Mouse (Mus musculus) liver, adult 2 months (tissue): ENCODE data around the gene Pnpla1. TPM values are rescaled to one million over a fixed set of nuclear protein-coding genes. Genes with fewer than 3 reads are reported as not detected.

Experiments
- DNase-seq: peaks from one replicate; pipeline ENCODE4 v3.0.0-alpha.2; 2011; ENCODE audit warnings: low read depth, low spot score; ENCODE audit errors: extremely low read depth
- H3K27ac ChIP-seq: fragments of 200-500 bp; replicated peaks from 2 replicates; pipeline ENCODE4 v1.5.1; 2012; ENCODE audit warnings: low read depth, mild to moderate bottlenecking, control low read depth, inconsistent platforms, low read length; ENCODE audit not compliant: insufficient read depth
- H3K27me3 ChIP-seq: fragments of 200-500 bp; 2 replicates; pipeline ENCODE4 v1.6.1; 2012; ENCODE audit warnings: mild to moderate bottlenecking, moderate library complexity, low read length, inconsistent platforms; ENCODE audit not compliant: control insufficient read depth, insufficient read depth
- H3K36me3 ChIP-seq: fragments of 200-500 bp; 2 replicates; pipeline ENCODE4 v1.6.1; 2012; ENCODE audit warnings: low read length, inconsistent platforms; ENCODE audit not compliant: control insufficient read depth, insufficient read depth
- H3K4me1 ChIP-seq: fragments of 200-500 bp; 2 replicates; pipeline ENCODE4 v1.6.1; 2011; ENCODE audit warnings: low read length; ENCODE audit not compliant: control insufficient read depth, insufficient read depth
- H3K4me3 ChIP-seq: fragments of 200-500 bp; 2 replicates; pipeline ENCODE4 v1.5.1; 2011; ENCODE audit warnings: low read depth, mild to moderate bottlenecking, control low read depth, low read length, moderate library complexity; ENCODE audit not compliant: insufficient read depth
- H3K79me2 ChIP-seq: fragments of 200-500 bp; 2 replicates; pipeline ENCODE4 v1.6.1; 2012; ENCODE audit warnings: inconsistent platforms, mild to moderate bottlenecking, low read length, moderate library complexity; ENCODE audit not compliant: control insufficient read depth, insufficient read depth
- H3K9ac ChIP-seq: fragments of 200-500 bp; 2 replicates; pipeline ENCODE4 v1.6.1; 2012; ENCODE audit warnings: low read depth, mild to moderate bottlenecking, control low read depth, inconsistent platforms, low read length
- CTCF ChIP-seq: fragments of 200-500 bp; IDR thresholded peaks from 2 replicates; pipeline ENCODE4 v1.5.1; 2011; ENCODE audit warnings: low read depth, low read length, control low read depth
- POLR2A ChIP-seq: fragments of 200-500 bp; IDR thresholded peaks from 2 replicates; pipeline ENCODE4 v1.6.1; 2011; ENCODE audit warnings: low read length, control low read depth; ENCODE audit not compliant: insufficient read depth; ENCODE audit errors: extremely low read depth
- WGBS: fragments of 180-500 bp; shearing (Covaris S2); methylation state at CpG from one replicate; pipeline ENCODE4 v1.1.7; 2018; 5-methylcytosine and 5-hydroxymethylcytosine counted together
- polyA plus RNA-seq: library from polyadenylated mRNA; depleted of rRNA; stranded (reverse); fragments of >200 nt; gene quantifications from 2 replicates; pipeline ENCODE4 v1.2.3, GENCODE M21; 2012
- total RNA-seq: library from RNA; depleted of rRNA; stranded (reverse); fragments of >200 nt; gene quantifications from 2 replicates; pipeline ENCODE4 v1.2.3, GENCODE M21; 2014

The Pnpla1 gene
- total and polyA plus RNA-seq, 2 experiments, result not detected

DNA sequence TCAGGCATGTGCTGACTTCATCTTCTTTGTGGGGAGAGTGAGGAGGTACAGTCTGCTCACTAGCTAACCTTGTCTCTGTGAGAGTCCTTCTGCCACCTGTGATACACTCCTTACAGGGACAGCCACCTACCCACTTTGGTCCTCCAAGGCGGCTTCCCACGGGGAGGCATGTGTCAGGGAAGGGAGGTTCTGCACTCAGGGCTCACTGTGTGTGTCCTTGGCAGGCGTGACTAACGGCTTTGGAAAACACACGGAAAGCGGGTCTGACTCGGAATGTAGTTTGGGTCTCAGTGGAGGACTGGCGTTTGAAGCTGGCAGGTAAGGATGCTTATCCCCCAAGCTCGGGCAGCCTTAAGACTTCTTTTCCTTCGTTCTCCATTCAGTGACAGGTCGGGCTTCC lies 34.5 kb upstream of the Pnpla1 start:
- no peak overlapping the region for H3K4me3 ChIP-seq
- no peak for DNase-seq
- H3K79me2 ChIP-seq, result no peaks in the 10 kb centered on the region
- H3K27ac ChIP-seq, result no peak overlapping the region
- no peak overlapping the region for H3K9ac ChIP-seq
- no peaks in the 10 kb centered on the region for H3K27me3 ChIP-seq
- no peaks in the 10 kb centered on the region for H3K4me1 ChIP-seq
- TF ChIP-seq CTCF (no peak), POLR2A (no peak)
- H3K36me3 ChIP-seq, result peaks cover 25% of the 10 kb centered on the region
- 94% methylated on average over 11 of the region's 11 CpGs for WGBS

DNA sequence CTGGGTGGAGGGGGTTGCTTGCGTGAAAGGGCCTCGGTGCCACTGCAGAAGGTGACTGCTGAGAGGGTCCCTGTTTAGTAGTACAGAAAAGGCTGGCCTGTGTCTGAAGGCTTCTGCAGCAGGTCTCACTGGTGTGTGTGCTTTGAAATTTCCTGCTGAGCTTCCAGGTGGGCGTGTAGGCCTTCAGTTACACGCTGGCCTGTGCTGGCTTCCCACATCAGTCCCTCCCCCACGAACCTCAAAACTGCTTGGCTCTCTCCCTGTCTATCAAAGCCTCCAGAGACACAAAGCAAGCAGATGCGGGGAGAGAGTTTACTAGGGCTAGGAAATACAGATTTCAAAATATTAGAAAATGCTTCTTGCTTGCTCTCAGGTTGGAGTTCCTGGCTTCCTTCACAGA lies 33.3 kb upstream of the Pnpla1 start:
- Histone ChIP-seq H3K4me3 (no peak overlapping the region), H3K9ac (no peak overlapping the region), H3K79me2 (no peaks in the 10 kb centered on the region), H3K27me3 (no peaks in the 10 kb centered on the region), H3K36me3 (peaks cover 23% of the 10 kb centered on the region), H3K27ac (no peak overlapping the region), H3K4me1 (no peaks in the 10 kb centered on the region)
- 88% methylated on average over 6 of the region's 6 CpGs for WGBS
- no peak for DNase-seq
- TF ChIP-seq CTCF (no peak), POLR2A (no peak)

DNA sequence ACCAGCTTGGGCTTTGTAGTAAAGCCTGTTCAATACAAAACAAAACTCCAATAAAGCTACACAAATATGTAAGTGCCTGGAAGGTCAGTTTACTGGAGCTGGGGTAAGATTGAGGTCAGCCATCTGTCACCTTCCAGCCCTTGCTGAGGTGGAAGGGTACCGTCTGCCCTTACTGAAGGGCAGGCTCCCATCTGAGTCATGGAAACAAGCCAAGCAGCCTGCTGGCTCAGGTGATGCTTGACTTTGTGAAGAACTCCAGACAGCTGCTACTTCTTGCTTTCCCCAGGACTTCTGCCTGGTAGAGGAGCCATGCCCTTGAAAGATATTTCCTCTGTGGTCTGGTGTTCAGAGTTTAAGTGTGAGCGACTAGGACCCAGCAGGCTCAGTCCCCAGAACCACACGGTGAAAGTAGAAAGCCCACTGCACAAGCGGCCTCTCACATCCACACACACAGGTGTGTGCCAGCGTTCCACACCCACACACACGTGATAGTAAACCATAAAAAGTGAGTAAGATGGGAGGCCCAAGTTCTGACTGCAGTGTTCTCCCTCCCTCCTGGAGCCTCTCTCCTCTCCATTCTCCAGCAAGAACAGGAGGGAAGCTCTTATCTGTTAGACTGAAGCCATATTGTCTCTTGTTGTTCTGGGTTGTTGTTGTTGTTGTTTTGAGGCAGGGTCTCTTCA lies 32.7 kb upstream of the Pnpla1 start:
- TF ChIP-seq POLR2A (no peak), CTCF (no peak)
- H3K4me1 ChIP-seq, result no peaks in the 10 kb centered on the region
- H3K4me3 ChIP-seq, result no peak overlapping the region
- no peak overlapping the region for H3K9ac ChIP-seq
- H3K79me2 ChIP-seq, result no peaks in the 10 kb centered on the region
- H3K27ac ChIP-seq, result no peak overlapping the region
- DNase-seq, result no peak
- no peaks in the 10 kb centered on the region for H3K27me3 ChIP-seq
- WGBS, result 88% methylated on average over 6 of the region's 6 CpGs
- H3K36me3 ChIP-seq, result peaks cover 22% of the 10 kb centered on the region

DNA sequence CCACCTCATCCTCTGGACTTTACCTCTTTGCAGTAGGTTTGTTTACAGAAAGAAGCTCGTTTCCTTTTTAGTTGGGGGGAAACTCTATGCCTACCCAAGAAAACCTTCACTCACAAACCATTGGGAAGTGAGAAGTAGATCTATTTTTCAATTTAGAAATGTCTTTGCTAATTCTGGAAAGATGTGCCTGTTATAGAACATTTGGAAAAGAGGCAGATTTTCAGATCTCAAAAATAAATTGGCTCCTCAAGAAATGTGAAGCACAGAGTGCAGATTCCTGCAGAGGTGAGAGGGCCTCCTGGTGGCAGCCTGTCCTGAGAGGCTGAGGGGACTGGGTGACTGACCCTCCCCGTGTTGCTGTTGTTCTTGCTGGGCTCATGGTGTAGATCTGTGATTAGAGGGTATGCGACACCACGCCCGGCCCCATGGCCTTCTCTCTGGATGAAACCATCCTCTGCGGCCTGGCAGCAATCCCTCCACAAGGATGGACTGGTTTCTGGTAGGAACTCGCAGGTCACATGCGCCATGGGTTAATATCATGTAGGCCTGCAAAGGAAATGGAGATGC lies 30.5 kb upstream of the Pnpla1 start:
- H3K79me2 ChIP-seq, result no peaks in the 10 kb centered on the region
- no peak overlapping the region for H3K9ac ChIP-seq
- no peak overlapping the region for H3K27ac ChIP-seq
- H3K4me1 ChIP-seq, result no peaks in the 10 kb centered on the region
- 86% methylated on average over 8 of the region's 8 CpGs for WGBS
- DNase-seq, result no peak
- no peak for TF ChIP-seq POLR2A
- 0 out of 2 replicates have a peak, but pooled peaks have one; percentile 3 for TF ChIP-seq CTCF
- H3K4me3 ChIP-seq, result no peak overlapping the region
- no peaks in the 10 kb centered on the region for H3K27me3 ChIP-seq
- peaks cover 19% of the 10 kb centered on the region; the same call in 1 of the 2 replicates for H3K36me3 ChIP-seq

DNA sequence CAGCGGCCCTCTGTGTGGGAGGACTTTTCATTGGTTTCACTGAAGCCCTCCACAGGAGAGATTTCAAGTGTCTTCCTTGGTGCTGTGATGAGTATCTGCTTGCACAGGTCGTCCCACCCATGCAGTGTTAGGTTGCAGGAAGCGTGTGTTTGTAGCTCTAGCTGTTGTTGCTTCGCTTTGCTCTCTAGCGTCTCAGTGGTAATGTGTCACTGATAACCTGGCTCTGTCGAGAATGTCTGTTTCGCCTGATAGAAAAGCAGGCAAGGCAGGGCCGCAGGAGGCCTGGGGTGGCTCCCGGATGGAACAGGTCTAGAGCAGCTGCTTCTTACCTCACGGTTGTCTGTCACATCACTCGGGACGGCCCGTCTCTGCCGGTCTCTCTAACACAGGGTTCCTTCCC lies 29.1 kb upstream of the Pnpla1 start:
- Histone ChIP-seq H3K79me2 (no peaks in the 10 kb centered on the region), H3K9ac (no peak overlapping the region), H3K4me1 (no peaks in the 10 kb centered on the region), H3K4me3 (no peak overlapping the region), H3K36me3 (peaks cover 19% of the 10 kb centered on the region; the same call in 1 of the 2 replicates), H3K27me3 (no peaks in the 10 kb centered on the region), H3K27ac (no peak overlapping the region)
- WGBS, result 91% methylated on average over 14 of the region's 14 CpGs
- DNase-seq, result no peak
- TF ChIP-seq CTCF, result no peak
- no peak for TF ChIP-seq POLR2A

DNA sequence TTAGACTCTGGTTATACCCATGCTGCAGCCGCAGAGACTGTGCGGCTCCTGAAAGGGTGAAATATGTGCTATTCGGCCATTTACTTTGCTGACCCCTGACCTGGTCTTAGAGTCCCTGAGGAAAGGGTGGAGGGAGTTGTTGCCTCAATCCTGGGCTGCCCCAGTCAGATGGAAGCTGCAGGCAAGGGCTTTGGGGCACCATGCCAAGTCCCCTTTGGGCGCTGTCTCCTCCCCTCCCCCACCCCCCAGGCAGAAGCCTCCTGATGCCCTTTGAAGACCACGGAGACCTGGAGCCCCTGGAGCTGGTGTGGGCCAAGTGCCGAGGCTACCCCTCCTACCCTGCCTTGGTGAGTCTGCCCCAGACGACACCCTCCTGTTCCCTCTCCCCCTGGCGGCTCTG lies 27.1 kb upstream of the Pnpla1 start:
- TF ChIP-seq CTCF (no peak), POLR2A (no peak)
- no peak overlapping the region for H3K4me3 ChIP-seq
- no peak overlapping the region for H3K9ac ChIP-seq
- peaks cover 13% of the 10 kb centered on the region; the same call in 1 of the 2 replicates for H3K36me3 ChIP-seq
- WGBS, result 88% methylated on average over 8 of the region's 8 CpGs
- no peaks in the 10 kb centered on the region for H3K79me2 ChIP-seq
- no peak for DNase-seq
- no peaks in the 10 kb centered on the region for H3K4me1 ChIP-seq
- H3K27ac ChIP-seq, result no peak overlapping the region
- H3K27me3 ChIP-seq, result no peaks in the 10 kb centered on the region
